Mouse (Mus musculus): ENCODE data around the gene Loxl4. TPM values are rescaled to one million over a fixed set of nuclear protein-coding genes. Genes with fewer than 3 reads are reported as not detected.
A peak's percentile ranks its signal among the peaks of the same experiment; 100 is the strongest.

Gene Loxl4
- polyA plus RNA-seq, 1 experiment, result 13.3 TPM

DNA sequence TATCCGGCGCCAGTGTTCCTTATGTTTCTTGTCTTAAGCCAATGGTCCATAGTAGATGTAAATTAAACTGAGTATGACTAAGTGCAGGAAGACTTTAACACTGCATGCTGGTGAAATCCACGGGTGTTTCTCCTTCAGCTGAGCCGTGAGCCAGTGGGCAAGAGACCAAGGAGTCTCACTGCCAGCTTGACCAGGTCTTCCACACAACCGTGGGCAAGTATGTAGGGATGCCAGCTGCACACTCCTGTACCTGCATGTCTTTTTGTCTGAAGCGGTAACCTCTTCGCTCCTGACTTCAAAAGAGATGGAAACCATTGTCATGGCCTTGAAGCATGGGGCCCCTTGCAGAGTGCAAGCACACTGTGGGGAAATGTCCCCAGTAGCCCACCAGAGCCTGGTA is 39.8 kb upstream of the Loxl4 start:
- TF ChIP-seq CTCF (IDR thresholded peaks at IDR 0.05; ENCODE audit: borderline replicate concordance, insufficient read depth, low read length) (no peak), POLR2A (IDR thresholded peaks at IDR 0.05; ENCODE audit: low read depth, low read length) (no peak)
- Histone ChIP-seq H3K4me3 (ENCODE audit: insufficient read depth, low read length) (no peak overlapping the region), H3K4me1 (ENCODE audit: control insufficient read depth, insufficient read depth, low read length) (no peaks in the 10 kb centered on the region)

DNA sequence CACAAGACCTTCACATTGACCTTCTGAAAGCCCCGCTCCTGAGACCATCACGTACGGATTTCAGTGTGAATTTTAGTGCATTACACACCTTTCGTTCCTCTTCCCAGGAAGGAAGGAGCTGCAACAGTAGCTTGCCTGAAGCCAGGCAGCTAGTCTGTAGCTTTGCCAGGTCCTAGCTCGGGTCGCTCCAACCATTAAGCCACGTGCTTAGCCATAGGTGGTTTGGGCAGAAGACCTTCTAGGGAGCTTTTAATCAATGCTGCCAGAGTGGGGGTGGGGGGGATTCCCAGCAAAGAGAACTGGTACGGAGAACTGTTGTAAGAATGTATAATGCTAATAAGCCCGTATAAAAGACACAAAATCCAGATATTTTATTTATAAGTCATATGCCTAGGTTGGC is 27.6 kb upstream of the Loxl4 start:
- TF ChIP-seq POLR2A (IDR thresholded peaks at IDR 0.05; ENCODE audit: low read depth, low read length), result no peak
- no peak for TF ChIP-seq CTCF (IDR thresholded peaks at IDR 0.05; ENCODE audit: borderline replicate concordance, insufficient read depth, low read length)
- Histone ChIP-seq H3K4me3 (ENCODE audit: insufficient read depth, low read length) (no peak overlapping the region), H3K27ac (ENCODE audit: insufficient read depth, low read length) (no peak overlapping the region), H3K4me1 (ENCODE audit: control insufficient read depth, insufficient read depth, low read length) (peaks cover 8% of the 10 kb centered on the region; the same call in 1 of the 2 replicates)

More for the DNA sequence above, 39.8 kb upstream of the Loxl4 start:
- no peak overlapping the region for H3K27ac ChIP-seq (ENCODE audit: insufficient read depth, low read length)

DNA sequence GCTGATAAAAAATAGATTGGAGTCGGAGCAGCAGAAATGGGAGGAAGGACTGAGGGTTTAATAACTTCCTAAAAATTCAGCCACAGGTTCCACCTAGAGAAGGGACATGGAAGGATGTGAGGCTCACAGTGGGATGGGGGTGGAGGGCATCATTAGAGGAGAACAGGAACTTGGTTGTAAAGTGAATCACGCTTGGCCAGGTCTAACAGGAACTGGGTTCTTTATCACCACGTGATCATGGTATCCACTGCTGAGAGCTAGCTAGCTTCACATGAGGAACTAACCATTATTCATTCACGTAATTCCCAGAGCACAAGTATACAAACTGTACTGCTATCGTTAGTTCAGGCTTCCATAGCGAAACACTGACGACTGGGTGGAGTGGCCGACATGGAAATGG is 26.9 kb upstream of the Loxl4 start:
- Histone ChIP-seq H3K27ac (ENCODE audit: insufficient read depth, low read length) (no peak overlapping the region), H3K4me3 (ENCODE audit: insufficient read depth, low read length) (no peak overlapping the region), H3K4me1 (ENCODE audit: control insufficient read depth, insufficient read depth, low read length) (peaks cover 8% of the 10 kb centered on the region; the same call in 1 of the 2 replicates)
- TF ChIP-seq POLR2A (IDR thresholded peaks at IDR 0.05; ENCODE audit: low read depth, low read length) (no peak), CTCF (IDR thresholded peaks at IDR 0.05; ENCODE audit: borderline replicate concordance, insufficient read depth, low read length) (no peak)

DNA sequence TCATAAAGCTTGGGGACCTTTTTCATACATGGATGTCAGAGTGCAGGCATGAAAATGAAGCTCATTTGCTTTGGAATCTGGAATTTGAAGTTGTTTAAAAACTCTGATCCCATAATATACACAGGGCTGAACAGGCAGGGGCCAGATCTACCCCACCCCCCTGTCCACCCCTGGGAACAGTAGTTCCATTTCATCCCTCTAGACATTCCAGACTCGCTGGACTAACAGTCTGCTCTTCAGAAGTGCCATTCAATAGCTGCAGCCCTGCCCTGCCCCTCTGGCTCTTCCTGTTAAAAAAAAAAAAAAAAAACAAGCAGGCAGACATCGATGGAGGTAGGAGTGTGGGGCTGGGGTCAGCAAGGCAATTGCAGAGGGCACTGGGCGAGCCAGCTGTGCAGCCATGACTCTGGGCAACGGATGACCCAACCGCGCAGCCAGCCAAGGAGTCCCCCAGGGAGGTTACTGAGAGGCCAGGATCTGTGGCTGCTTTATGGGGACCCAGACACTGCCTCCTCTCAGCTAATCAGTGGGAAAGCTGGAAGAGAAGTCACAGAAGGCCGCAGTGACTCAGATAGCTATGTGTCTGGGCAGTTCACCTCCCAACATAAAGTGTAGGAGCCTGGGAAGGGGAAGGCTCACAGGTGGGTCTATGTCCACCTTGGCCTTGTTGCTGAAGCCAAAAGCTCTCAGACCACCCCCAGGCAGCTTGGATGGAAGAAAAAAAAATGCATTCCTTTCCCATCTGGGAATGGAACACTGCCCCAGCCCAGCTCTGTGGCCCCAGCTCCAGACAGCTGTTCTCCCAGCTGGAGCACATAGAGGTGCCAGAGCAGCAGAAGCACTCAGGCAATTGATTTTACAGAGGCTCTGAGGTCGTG is 26.2 kb upstream of the Loxl4 start:
- Histone ChIP-seq H3K27ac (ENCODE audit: insufficient read depth, low read length) (peak overlapping the region; percentile 24), H3K4me3 (ENCODE audit: insufficient read depth, low read length) (no peak overlapping the region), H3K4me1 (ENCODE audit: control insufficient read depth, insufficient read depth, low read length) (peaks cover 8% of the 10 kb centered on the region; the same call in 1 of the 2 replicates)
- TF ChIP-seq POLR2A (IDR thresholded peaks at IDR 0.05; ENCODE audit: low read depth, low read length) (no peak), CTCF (IDR thresholded peaks at IDR 0.05; ENCODE audit: borderline replicate concordance, insufficient read depth, low read length) (no peak)

GRCm38 (mm10) chr19:42636631-42637030 is 24.0 kb upstream of the Loxl4 start:
- TF ChIP-seq POLR2A (IDR thresholded peaks at IDR 0.05; ENCODE audit: low read depth, low read length) (no peak), CTCF (IDR thresholded peaks at IDR 0.05; ENCODE audit: borderline replicate concordance, insufficient read depth, low read length) (no peak)
- no peak overlapping the region for H3K4me3 ChIP-seq (ENCODE audit: insufficient read depth, low read length)
- peaks cover 11% of the 10 kb centered on the region; the same call in 1 of the 2 replicates for H3K4me1 ChIP-seq (ENCODE audit: control insufficient read depth, insufficient read depth, low read length)
- no peak overlapping the region for H3K27ac ChIP-seq (ENCODE audit: insufficient read depth, low read length)

GRCm38 (mm10) chr19:42633650-42634049 is 21.0 kb upstream of the Loxl4 start:
- Histone ChIP-seq H3K4me3 (ENCODE audit: insufficient read depth, low read length) (no peak overlapping the region), H3K4me1 (ENCODE audit: control insufficient read depth, insufficient read depth, low read length) (peaks cover 7% of the 10 kb centered on the region), H3K27ac (ENCODE audit: insufficient read depth, low read length) (no peak overlapping the region)
- TF ChIP-seq POLR2A (IDR thresholded peaks at IDR 0.05; ENCODE audit: low read depth, low read length) (no peak), CTCF (IDR thresholded peaks at IDR 0.05; ENCODE audit: borderline replicate concordance, insufficient read depth, low read length) (no peak)

- no peak overlapping the region for H3K4me3 ChIP-seq (ENCODE audit: insufficient read depth, low read length)
- H3K4me1 ChIP-seq (ENCODE audit: control insufficient read depth, insufficient read depth, low read length), result peaks cover 7% of the 10 kb centered on the region
- TF ChIP-seq CTCF (IDR thresholded peaks at IDR 0.05; ENCODE audit: borderline replicate concordance, insufficient read depth, low read length) (no peak), POLR2A (IDR thresholded peaks at IDR 0.05; ENCODE audit: low read depth, low read length) (no peak)
- 0 out of 2 replicates have a peak overlapping the region, but pooled peaks have one; percentile 1 for H3K27ac ChIP-seq (ENCODE audit: insufficient read depth, low read length)
Observed at GRCm38 (mm10) chr19:42632301-42632700, 19.7 kb upstream of the Loxl4 start.

DNA sequence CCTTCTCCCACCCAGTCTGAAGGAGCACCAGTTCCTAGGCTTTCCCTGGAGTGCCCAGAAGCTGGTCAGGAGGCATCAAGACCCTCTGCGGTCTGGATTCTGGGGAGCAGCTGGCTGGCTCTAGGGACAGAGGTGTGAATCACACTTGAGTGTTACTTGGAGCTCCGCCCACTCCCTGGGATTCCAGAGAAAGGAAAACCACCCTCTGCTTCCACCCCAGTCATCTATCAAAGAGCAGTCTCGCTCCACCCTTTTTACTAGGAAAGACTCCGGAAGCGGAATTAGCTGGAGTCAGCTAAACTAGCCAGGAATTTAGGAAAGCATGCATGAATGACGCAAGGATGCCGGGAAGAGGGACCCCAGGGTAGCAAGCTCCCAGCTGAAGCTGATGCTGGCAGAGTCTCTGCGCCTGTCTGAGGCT is 18.9 kb upstream of the Loxl4 start:
- Histone ChIP-seq H3K4me1 (ENCODE audit: control insufficient read depth, insufficient read depth, low read length) (peaks cover 7% of the 10 kb centered on the region), H3K27ac (ENCODE audit: insufficient read depth, low read length) (no peak overlapping the region), H3K4me3 (ENCODE audit: insufficient read depth, low read length) (no peak overlapping the region)
- TF ChIP-seq CTCF (IDR thresholded peaks at IDR 0.05; ENCODE audit: borderline replicate concordance, insufficient read depth, low read length), result no peak
- TF ChIP-seq POLR2A (IDR thresholded peaks at IDR 0.05; ENCODE audit: low read depth, low read length), result 0 out of 2 replicates have a peak, but pooled peaks have one; percentile 15

GRCm38 (mm10) chr19:42628068-42628467 is 15.5 kb upstream of the Loxl4 start:
- Histone ChIP-seq H3K27ac (ENCODE audit: insufficient read depth, low read length) (no peak overlapping the region), H3K4me1 (ENCODE audit: control insufficient read depth, insufficient read depth, low read length) (peaks cover 7% of the 10 kb centered on the region), H3K4me3 (ENCODE audit: insufficient read depth, low read length) (no peak overlapping the region)
- TF ChIP-seq POLR2A (IDR thresholded peaks at IDR 0.05; ENCODE audit: low read depth, low read length), result no peak
- no peak for TF ChIP-seq CTCF (IDR thresholded peaks at IDR 0.05; ENCODE audit: borderline replicate concordance, insufficient read depth, low read length)

DNA sequence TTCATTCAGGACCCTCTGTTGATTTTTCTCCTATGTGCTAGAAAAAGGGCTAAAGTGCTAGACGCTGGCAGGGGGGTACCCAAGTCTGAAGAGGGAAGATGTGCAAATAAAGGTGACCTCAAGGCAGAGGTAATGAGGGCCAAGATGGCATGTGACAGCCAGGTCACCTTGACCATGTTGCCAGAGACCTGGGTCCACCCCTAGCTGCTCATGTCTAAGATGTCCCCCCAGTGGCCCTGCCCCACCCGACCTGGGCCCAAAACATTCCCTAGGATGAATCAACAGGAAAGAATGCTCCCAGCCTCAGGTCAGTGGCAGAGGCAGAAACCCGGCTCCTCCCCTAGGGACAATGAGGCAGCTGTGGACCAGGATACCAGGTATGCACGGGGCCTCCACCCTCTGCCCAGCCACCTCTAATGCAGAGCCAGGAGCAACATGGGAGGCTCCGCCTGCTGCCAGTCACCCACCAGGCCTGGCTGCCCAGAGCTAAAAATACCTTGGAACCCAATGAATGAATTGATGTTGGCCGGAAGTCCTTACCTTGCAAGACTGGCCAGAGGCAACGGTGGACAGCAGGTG is 1.1 kb upstream of the Loxl4 start:
- no peak overlapping the region for H3K27ac ChIP-seq (ENCODE audit: insufficient read depth, low read length)
- H3K4me1 ChIP-seq (ENCODE audit: control insufficient read depth, insufficient read depth, low read length), result peaks cover 4% of the 10 kb centered on the region; the same call in 1 of the 2 replicates
- TF ChIP-seq CTCF (IDR thresholded peaks at IDR 0.05; ENCODE audit: borderline replicate concordance, insufficient read depth, low read length) (no peak), POLR2A (IDR thresholded peaks at IDR 0.05; ENCODE audit: low read depth, low read length) (no peak)
- H3K4me3 ChIP-seq (ENCODE audit: insufficient read depth, low read length), result no peak overlapping the region
